Mouse (Mus musculus) heart, embryonic 15.5 days (tissue): ENCODE data around the gene 3110082J24Rik. TPM values are rescaled to one million over a fixed set of nuclear protein-coding genes. Genes with fewer than 3 reads are reported as not detected.
A peak's percentile ranks its signal among the peaks of the same experiment; 100 is the strongest.

Source experiments
- ATAC-seq: fragments of 200-750 bp; cut with Nextera tagmentation; replicated peaks from 2 replicates; pipeline ENCODE4 v1.8.0; 2017; ENCODE audit warnings: low read depth, moderate TSS enrichment; ENCODE audit not compliant: insufficient number of reproducible peaks, insufficient read depth, low FRiP score
- H3K27ac ChIP-seq: fragments of 300-500 bp; sonication (generic); 2 replicates; pipeline ENCODE4 v1.5.1; 2015; ENCODE audit warnings: mild to moderate bottlenecking, inconsistent platforms
- H3K27me3 ChIP-seq: fragments of 300-500 bp; sonication (generic); 2 replicates; pipeline ENCODE4 v1.6.1; 2015; ENCODE audit warnings: inconsistent platforms
- H3K36me3 ChIP-seq: fragments of 300-500 bp; sonication (generic); 2 replicates; pipeline ENCODE4 v1.6.1; 2015; ENCODE audit warnings: mild to moderate bottlenecking, inconsistent platforms
- H3K4me1 ChIP-seq: fragments of 300-500 bp; sonication (generic); replicated peaks from 2 replicates; pipeline ENCODE4 v1.6.1; 2015; ENCODE audit warnings: inconsistent platforms
- H3K4me2 ChIP-seq: fragments of 300-500 bp; sonication (generic); 2 replicates; pipeline ENCODE4 v1.6.1; 2015; ENCODE audit warnings: inconsistent platforms, mild to moderate bottlenecking, moderate library complexity
- H3K4me3 ChIP-seq: fragments of 300-500 bp; sonication (generic); 2 replicates; pipeline ENCODE4 v1.5.1; 2015; ENCODE audit warnings: mild to moderate bottlenecking, inconsistent platforms
- H3K9ac ChIP-seq: fragments of 300-500 bp; sonication (generic); 2 replicates; pipeline ENCODE4 v1.6.1; 2015; ENCODE audit warnings: mild to moderate bottlenecking, inconsistent platforms
- H3K9me3 ChIP-seq: fragments of 300-500 bp; sonication (generic); replicated peaks from 2 replicates; pipeline ENCODE4 v1.6.1; 2016; ENCODE audit warnings: inconsistent platforms
- WGBS: fragments of 180-500 bp; shearing (Covaris S2); methylation state at CpG from one replicate; pipeline ENCODE4 v1.1.7; 2015; ENCODE audit warnings: mixed read lengths; 5-methylcytosine and 5-hydroxymethylcytosine counted together
- polyA plus RNA-seq: library from polyadenylated mRNA; unstranded; fragments of >200 nt; fragmentation: Nextera tagmentation; extraction: Ambion mirVana; gene quantifications from 2 replicates; pipeline ENCODE4 v1.2.1, GENCODE M21; 2015

The 3110082J24Rik gene
- polyA plus RNA-seq, 1 experiment from 2014 or later, result not detected

- Histone ChIP-seq H3K9ac (no peak overlapping the region), H3K4me1 (peaks cover 31% of the 10 kb centered on the region), H3K27me3 (peaks cover 93% of the 10 kb centered on the region), H3K9me3 (no peaks in the 10 kb centered on the region), H3K27ac (no peak overlapping the region), H3K36me3 (no peaks in the 10 kb centered on the region), H3K4me2 (no peak overlapping the region), H3K4me3 (no peak overlapping the region)
- 28% methylated on average over 2 of the region's 2 CpGs for WGBS
- no peak for ATAC-seq
These were observed 870 bp upstream of the 3110082J24Rik start for GRCm38 (mm10) chr5:30106756-30107155.

GRCm38 (mm10) chr5:30104841-30105667, 832 bp downstream of the 3110082J24Rik start, which contains the start of gene Garem2:
Gene Garem2 (plus strand): TSS chr5:30105161.
- Histone ChIP-seq H3K36me3 (no peaks in the 10 kb centered on the region), H3K27me3 (peaks cover 78% of the 10 kb centered on the region), H3K9me3 (no peaks in the 10 kb centered on the region), H3K4me1 (peaks cover 16% of the 10 kb centered on the region), H3K4me2 (peak within 1 kb of the TSS; percentile 92), H3K27ac (no peak within 1 kb of the TSS), H3K9ac (peak within 1 kb of the TSS; percentile 28; the same call in 1 of the 2 replicates), H3K4me3 (peak within 1 kb of the TSS; percentile 55)
- WGBS, result 1% methylated on average over 65 of the region's 65 CpGs
- no peak for ATAC-seq

- peak overlapping the region; percentile 92 for H3K4me2 ChIP-seq
- H3K27me3 ChIP-seq, result peaks cover 70% of the 10 kb centered on the region
- peaks cover 16% of the 10 kb centered on the region for H3K4me1 ChIP-seq
- no peak overlapping the region for H3K9ac ChIP-seq
- peak overlapping the region; percentile 55 for H3K4me3 ChIP-seq
- ATAC-seq, result no peak
- H3K36me3 ChIP-seq, result no peaks in the 10 kb centered on the region
- H3K27ac ChIP-seq, result no peak overlapping the region
- whole genome bisulfite sequencing, result 6% methylated on average over 11 of the region's 12 CpGs
- H3K9me3 ChIP-seq, result no peaks in the 10 kb centered on the region
These were observed 1.5 kb downstream of the 3110082J24Rik start for GRCm38 (mm10) chr5:30104339-30104738.

GRCm38 (mm10) chr5:30103340-30103739, 2.5 kb downstream of the 3110082J24Rik start:
- peaks cover 16% of the 10 kb centered on the region for H3K4me1 ChIP-seq
- H3K4me3 ChIP-seq, result no peak overlapping the region
- no peak overlapping the region for H3K4me2 ChIP-seq
- H3K27me3 ChIP-seq, result peaks cover 60% of the 10 kb centered on the region
- H3K36me3 ChIP-seq, result no peaks in the 10 kb centered on the region
- no peaks in the 10 kb centered on the region for H3K9me3 ChIP-seq
- ATAC-seq, result no peak
- H3K9ac ChIP-seq, result no peak overlapping the region
- 90% methylated on average over 3 of the region's 3 CpGs for whole genome bisulfite sequencing
- H3K27ac ChIP-seq, result no peak overlapping the region

- Histone ChIP-seq H3K4me2 (no peak overlapping the region), H3K9ac (no peak overlapping the region), H3K27ac (no peak overlapping the region), H3K4me1 (no peaks in the 10 kb centered on the region), H3K36me3 (no peaks in the 10 kb centered on the region), H3K9me3 (no peaks in the 10 kb centered on the region), H3K27me3 (peaks cover 10% of the 10 kb centered on the region), H3K4me3 (no peak overlapping the region)
- ATAC-seq, result no peak
- WGBS, result 81% methylated on average over 1 of the region's 1 CpGs
These were observed 7.6 kb downstream of the 3110082J24Rik start for GRCm38 (mm10) chr5:30098260-30098659.

- 63% methylated on average over 6 of the region's 6 CpGs for WGBS
- H3K4me2 ChIP-seq, result no peak overlapping the region
These were observed 10.2 kb downstream of the 3110082J24Rik start for GRCm38 (mm10) chr5:30095731-30096130.

GRCm38 (mm10) chr5:30094399-30094798, 11.5 kb downstream of the 3110082J24Rik start:
- H3K36me3 ChIP-seq, result no peaks in the 10 kb centered on the region
- no peak overlapping the region for H3K9ac ChIP-seq
- 45% methylated on average over 2 of the region's 2 CpGs for WGBS
- no peaks in the 10 kb centered on the region for H3K9me3 ChIP-seq
- no peak overlapping the region for H3K27ac ChIP-seq
- no peak overlapping the region for H3K4me3 ChIP-seq
- H3K27me3 ChIP-seq, result no peaks in the 10 kb centered on the region
- H3K4me1 ChIP-seq, result no peaks in the 10 kb centered on the region
- H3K4me2 ChIP-seq, result no peak overlapping the region
- ATAC-seq, result no peak

More at GRCm38 (mm10) chr5:30095731-30096130, 10.2 kb downstream of the 3110082J24Rik start:
- ATAC-seq, result no peak
- Histone ChIP-seq H3K4me3 (no peak overlapping the region), H3K4me1 (no peaks in the 10 kb centered on the region), H3K36me3 (no peaks in the 10 kb centered on the region), H3K9me3 (no peaks in the 10 kb centered on the region), H3K27ac (no peak overlapping the region), H3K9ac (no peak overlapping the region), H3K27me3 (no peaks in the 10 kb centered on the region)

- H3K36me3 ChIP-seq, result no peaks in the 10 kb centered on the region
- no peak overlapping the region for H3K4me3 ChIP-seq
- WGBS, result 52% methylated on average over 13 of the region's 13 CpGs
- H3K27ac ChIP-seq, result no peak overlapping the region
- H3K9me3 ChIP-seq, result no peaks in the 10 kb centered on the region
- H3K4me2 ChIP-seq, result no peak overlapping the region
- H3K9ac ChIP-seq, result no peak overlapping the region
- no peak for ATAC-seq
- no peaks in the 10 kb centered on the region for H3K4me1 ChIP-seq
- H3K27me3 ChIP-seq, result no peaks in the 10 kb centered on the region
These were observed 13.2 kb downstream of the 3110082J24Rik start for GRCm38 (mm10) chr5:30092701-30093100.

GRCm38 (mm10) chr5:30072825-30073821, 32.8 kb downstream of the 3110082J24Rik start, which contains the start of gene Tyms:
Gene Tyms (minus strand): TSS chr5:30073617.
- Histone ChIP-seq H3K9me3 (no peaks in the 10 kb centered on the region), H3K4me1 (peaks cover 12% of the 10 kb centered on the region), H3K27ac (peak within 1 kb of the TSS; percentile 82), H3K4me2 (peak within 1 kb of the TSS; percentile 83), H3K27me3 (no peaks in the 10 kb centered on the region), H3K36me3 (peaks cover 25% of the 10 kb centered on the region), H3K4me3 (peak within 1 kb of the TSS; percentile 83), H3K9ac (peak within 1 kb of the TSS; percentile 71)
- peak; percentile 84 for ATAC-seq
- WGBS, result under 1% methylated on average over 45 of the region's 45 CpGs

GRCm38 (mm10) chr5:30072377-30072776, 33.5 kb downstream of the 3110082J24Rik start:
- Histone ChIP-seq H3K27ac (no peak overlapping the region), H3K27me3 (no peaks in the 10 kb centered on the region), H3K9me3 (no peaks in the 10 kb centered on the region), H3K9ac (peak overlapping the region; percentile 71), H3K4me1 (peaks cover 12% of the 10 kb centered on the region), H3K4me3 (peak overlapping the region; percentile 83), H3K36me3 (peaks cover 32% of the 10 kb centered on the region), H3K4me2 (peak overlapping the region; percentile 83)
- no peak for ATAC-seq
- 37% methylated on average over 3 of the region's 3 CpGs for WGBS

- no peak overlapping the region for H3K27ac ChIP-seq
- no peak for ATAC-seq
- H3K36me3 ChIP-seq, result peaks cover 35% of the 10 kb centered on the region
- H3K27me3 ChIP-seq, result no peaks in the 10 kb centered on the region
- H3K4me1 ChIP-seq, result peaks cover 12% of the 10 kb centered on the region
- WGBS, result 75% methylated on average over 6 of the region's 6 CpGs
- H3K4me3 ChIP-seq, result peak overlapping the region; percentile 83
- H3K4me2 ChIP-seq, result peak overlapping the region; percentile 83
- H3K9me3 ChIP-seq, result no peaks in the 10 kb centered on the region
- peak overlapping the region; percentile 17; the same call in 1 of the 2 replicates for H3K9ac ChIP-seq
These were observed 34.2 kb downstream of the 3110082J24Rik start for GRCm38 (mm10) chr5:30071677-30072076.
